Mouse (Mus musculus) small intestine, adult 2 months (tissue): Measurements from ENCODE around the gene Noto.
A peak's percentile ranks its signal among the peaks of the same experiment; 100 is the strongest.

Experiments
- CTCF ChIP-seq: fragments of 200-500 bp; IDR thresholded peaks from 2 replicates; pipeline ENCODE4 v1.5.1; 2012; ENCODE audit warnings: low read depth, mild to moderate bottlenecking, control low read depth, inconsistent platforms, low read length, moderate library complexity, mixed read lengths; ENCODE audit not compliant: insufficient replicate concordance, insufficient read length; ENCODE audit errors: extremely low read depth
- POLR2A ChIP-seq: fragments of 200-500 bp; IDR thresholded peaks from 2 replicates; pipeline ENCODE4 v1.6.1; 2012; ENCODE audit warnings: low read depth, mild to moderate bottlenecking, control low read depth, inconsistent platforms, low read length, moderate library complexity

DNA sequence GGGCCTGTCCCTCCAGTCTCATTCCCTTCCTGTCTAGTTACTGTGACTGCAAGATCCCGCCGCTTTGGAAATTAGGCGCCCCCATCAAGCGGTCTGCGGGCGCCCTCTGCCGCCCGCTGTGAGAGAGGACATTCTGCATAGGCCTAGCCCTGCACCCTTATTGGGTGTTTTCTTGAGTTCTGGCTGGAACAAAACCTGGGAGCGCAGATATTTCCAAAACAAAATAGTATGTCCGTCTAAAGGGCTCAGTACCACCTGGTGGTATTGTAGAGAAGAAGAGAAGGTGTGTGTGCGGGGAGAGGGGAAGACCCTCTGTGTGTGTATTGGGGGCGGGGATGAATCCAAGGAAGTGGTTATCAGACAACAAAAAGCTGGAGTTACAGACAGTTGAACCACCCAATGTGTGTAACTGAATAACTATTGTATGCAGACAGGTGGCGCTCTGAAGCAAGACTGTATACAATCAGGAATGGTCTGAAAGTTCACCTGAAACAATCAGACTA is 12.9 kb upstream of the Noto start:
- no peak for TF ChIP-seq POLR2A
- peak; percentile 69; the same call in 1 of the 2 replicates for TF ChIP-seq CTCF
